Mouse (Mus musculus) CH12F3 (cell line): ENCODE measurements around the gene Rhbdl3.

Experiments used
- in situ Hi-C: fragments of 300-500 bp; cut with MboI; formaldehyde crosslinking; loops from 2 replicates; pipeline ENCODE4 v1.14.3; 2020; ENCODE audit warnings: low sequenced_read_pairs

The Rhbdl3 gene

DNA sequence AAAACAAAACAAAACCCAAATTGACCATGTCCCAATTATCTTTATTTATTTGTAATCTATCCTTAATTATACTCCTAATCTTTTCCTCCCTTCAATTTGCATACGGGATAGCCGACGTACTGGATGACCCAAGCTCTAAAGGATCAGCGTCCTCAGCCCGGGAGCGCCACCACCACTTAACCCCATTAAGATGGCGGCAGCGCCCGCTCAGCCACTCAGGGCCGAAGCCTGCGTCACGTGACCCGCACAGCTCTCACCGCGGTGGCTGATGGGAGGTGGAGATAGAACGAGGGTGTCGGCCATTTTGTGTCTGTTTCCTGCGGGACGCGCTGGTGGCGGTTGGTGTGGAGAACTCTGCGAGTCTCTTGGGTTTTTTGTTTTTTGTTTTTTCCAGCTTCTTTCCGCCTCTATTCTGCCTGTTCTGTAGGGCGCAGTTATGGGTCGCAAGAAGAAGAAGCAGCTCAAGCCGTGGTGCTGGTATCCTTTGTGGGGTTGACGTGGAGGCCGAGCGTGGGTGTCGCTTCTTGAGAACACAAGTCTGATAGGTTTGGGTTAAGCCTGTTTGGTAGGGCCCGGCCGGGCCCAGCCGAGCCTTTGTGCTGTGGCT, 82.4 kb downstream of the Rhbdl3 start, which contains the start of gene Zfp207:
Gene Zfp207, plus strand, starts transcription at position 261 of the 607 bp plus-strand sequence.
- in situ Hi-C loops = loop anchor here (25.0 kb wide), 1 partner anchor 371 kb away; no protein-coding TSS in a partner anchor

DNA sequence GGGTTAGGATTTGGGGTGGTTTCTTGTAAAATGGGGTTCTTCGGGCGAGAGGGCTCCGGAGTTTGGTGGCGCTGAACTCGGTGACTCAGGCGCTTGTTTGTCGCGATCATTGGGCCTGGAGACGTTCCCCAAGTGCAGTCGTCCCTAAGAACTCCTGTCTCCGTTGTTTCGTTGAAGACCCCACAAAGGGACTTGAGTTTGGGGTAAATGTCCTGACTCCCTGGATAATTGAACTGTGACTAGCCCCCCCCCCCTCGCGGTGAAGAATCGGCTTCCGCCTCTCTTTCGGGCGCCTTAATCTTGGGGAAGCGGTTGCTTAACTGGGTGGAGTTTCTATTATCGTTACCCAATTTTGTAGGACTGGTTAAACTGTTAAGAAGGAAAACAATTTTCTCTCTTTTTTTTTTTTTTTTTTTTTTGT, 82.9 kb downstream of the Rhbdl3 start:
- in situ Hi-C loops = loop anchor here (25.0 kb wide), 1 partner anchor 371 kb away; no protein-coding TSS in a partner anchor

DNA sequence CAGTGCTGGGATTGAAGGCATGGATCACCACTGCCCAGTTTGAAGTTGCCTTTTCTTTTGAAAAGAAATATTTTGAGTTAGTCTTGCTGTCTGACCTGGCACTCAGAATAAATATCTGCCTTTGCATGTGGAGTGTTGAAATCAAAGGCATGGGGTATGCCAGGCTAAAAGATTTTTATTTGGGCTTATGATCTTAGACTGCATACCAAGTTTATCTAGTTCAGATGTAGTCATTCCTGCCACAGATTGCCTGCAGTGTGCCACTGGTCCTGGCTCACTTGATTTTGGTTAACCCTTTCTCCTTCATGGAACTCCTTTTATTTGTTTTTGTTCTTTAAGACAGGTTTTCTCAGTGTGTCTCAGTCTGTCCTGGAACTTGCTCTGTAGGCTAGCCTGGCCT, 83.7 kb downstream of the Rhbdl3 start:
- in situ Hi-C loops = loop anchor here (25.0 kb wide), 1 partner anchor 372 kb away; no protein-coding TSS in a partner anchor

DNA sequence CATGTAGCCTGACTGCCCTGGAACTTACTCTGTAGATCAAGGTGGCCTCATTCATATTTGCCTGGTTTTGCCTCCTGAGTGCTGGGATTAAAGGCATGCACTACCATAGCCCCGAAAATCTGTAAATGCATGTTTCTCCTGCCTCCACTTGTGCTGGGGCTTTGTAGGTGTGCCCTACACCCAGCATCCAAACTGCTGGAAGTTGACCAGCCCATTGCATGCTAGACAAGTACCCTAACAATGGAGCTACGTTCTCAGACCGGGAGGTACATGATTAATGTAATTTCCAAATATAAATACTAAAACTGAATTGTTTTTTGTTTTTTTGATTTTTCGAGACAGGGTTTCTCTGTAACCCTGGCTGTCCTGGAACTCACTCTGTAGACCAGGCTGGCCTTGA, 84.3 kb downstream of the Rhbdl3 start:
- in situ Hi-C loops = loop anchor here (25.0 kb wide), 1 partner anchor 373 kb away; no protein-coding TSS in a partner anchor

DNA sequence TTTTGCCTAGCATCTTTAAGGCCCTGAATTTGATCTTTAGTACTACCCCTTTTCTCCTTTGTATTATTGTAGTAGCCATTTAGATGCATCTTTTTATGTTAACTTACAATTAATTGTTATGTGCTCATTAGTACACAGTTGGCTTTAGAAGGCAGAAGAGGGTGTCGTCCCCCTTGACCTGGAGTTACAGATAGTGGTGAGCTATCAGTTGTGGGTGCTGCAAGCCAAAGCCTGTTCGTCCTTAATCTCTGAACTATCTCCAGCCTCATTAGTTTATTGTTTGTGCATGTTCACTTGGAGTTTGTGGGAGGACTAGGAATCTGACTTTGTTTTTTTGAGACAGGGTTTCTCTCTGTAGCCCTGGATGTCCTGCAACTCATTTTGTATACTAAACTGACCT, 86.1 kb downstream of the Rhbdl3 start:
- in situ Hi-C loops = loop anchor here (25.0 kb wide), 1 partner anchor 374 kb away; no protein-coding TSS in a partner anchor

DNA sequence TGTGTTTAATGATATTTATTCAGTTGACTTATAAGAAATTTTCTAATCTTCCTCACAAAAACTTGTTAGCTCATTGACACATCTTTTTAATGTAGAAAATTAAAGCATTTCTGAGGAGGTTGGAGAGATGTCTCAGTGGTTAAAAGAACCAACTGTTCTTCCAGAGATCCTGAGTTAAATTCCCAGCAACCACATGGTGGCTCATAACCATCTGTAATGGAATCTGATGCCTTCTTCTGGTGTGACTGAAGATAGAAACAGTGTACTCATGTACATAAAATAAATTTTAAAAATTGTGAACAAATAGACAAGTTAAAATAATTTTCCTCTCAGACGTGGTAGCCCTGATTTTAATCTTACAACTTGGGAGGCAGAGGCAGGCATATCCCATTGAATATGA, 89.2 kb downstream of the Rhbdl3 start:
- in situ Hi-C loops = loop anchor here (25.0 kb wide), 1 partner anchor 378 kb away; no protein-coding TSS in a partner anchor

DNA sequence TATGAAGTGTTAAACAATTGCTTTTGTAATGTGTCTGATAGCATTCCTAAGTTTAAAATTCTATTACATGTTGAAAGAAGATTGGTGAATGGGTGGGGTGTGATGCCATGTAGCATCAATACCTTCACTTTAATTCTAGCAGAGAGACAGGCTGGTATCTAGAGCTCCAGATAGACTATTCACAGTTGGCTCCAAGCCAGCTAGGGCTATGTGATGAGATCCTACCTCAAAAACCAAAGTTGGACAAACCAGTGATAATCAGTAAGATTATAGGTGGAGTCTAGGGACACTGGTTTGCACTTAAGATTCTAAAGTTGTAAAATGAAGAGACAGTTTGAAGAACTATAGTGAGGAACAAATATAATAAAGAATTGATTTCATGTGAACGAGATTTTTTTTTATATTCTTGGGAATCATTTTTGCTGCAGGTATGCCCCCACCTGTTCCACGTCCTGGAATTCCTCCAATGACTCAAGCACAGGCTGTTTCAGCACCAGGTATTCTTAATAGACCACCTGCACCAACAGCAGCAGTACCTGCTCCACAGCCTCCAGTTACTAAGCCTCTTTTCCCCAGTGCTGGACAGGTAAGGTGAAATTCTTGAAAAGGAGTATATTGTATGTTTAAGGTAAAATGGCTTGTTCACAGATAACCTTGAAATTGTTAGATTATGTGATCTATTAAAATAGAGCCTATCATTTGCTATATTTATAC, 90.9 kb downstream of the Rhbdl3 start:
- in situ Hi-C loops = loop anchor here (25.0 kb wide), 1 partner anchor 379 kb away; no protein-coding TSS in a partner anchor

DNA sequence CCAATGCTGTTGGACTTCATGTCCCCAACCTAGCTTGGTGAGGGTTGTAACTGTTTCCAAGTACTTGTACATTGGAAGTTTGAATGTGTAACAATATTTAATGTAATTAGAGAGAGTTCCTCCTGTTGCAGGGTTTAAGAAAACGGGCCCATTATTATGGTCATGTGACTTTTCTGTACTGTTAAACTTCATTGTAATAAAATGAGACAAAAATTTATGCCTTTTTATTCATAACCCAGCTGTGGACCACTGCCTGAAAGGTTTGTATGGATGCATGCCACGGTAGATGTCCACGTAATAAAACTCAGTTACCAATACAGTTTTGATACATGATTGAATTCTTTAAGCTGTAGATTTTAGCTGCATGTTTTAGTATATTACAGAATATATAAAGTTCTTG, 95.2 kb downstream of the Rhbdl3 start:
- in situ Hi-C loops = loop anchor here (25.0 kb wide), 1 partner anchor 384 kb away; no protein-coding TSS in a partner anchor

DNA sequence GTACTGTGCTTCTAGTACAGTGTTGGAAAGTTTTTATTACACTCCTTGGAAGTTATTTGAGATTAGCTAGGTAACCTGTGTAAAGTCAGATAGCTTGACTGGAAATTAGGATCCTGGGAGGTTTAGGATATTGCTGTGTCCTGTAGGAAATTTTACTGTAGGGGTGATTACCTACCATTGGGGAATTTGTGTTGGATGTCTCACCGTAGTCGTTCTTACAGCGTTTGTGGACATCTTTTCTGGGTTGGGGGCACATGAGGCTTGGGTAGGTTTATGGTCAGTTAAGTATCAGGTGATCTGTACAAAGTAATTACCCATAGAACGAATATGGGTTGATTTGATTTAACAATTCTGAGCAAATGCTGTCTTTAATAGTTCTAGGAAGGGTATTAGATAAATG, 95.9 kb downstream of the Rhbdl3 start:
- in situ Hi-C loops = loop anchor here (25.0 kb wide), 1 partner anchor 384 kb away; no protein-coding TSS in a partner anchor
